Comparison of ENCODE assay signal across 9 mouse cellular contexts in the genomic region with DNA sequence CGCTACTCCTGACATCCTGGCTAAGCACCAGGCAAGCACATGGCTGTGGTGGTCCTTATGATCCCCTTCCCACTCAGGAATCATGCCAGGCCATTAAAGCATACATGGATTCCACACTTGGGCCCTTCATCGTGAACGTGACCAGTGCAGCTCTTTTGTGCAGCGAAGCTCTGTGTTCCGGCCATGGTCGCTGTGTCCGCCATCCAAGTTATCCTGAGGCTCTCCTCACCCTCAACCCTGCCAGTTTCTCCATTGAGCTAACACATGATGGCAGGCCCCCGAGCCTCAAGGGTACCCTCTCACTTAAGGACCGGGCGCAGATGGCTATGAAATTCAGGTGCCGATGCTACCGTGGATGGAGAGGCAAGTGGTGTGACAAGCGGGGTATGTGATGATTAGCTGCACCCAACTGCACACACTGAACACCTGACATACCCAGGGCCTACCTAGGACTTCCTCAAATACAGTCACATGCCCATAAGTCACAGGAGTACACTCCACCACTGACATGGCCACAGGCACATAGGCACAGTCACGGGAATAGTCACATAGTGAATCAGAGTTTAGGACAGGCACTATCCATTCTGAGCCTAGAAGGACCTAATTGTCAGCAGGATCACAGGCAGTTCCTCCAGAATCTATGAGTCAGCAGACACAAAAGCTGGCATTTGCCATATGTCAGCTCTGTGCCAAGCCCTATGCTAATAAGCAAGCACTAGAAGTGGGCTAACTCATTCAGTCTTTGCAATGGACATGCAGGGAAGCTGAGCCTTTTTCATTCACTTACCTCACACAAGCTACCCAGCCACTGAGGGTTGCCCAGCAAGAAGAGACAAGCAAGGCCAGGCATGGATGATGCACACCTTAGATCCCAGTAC. TPM values are rescaled to one million over a fixed set of nuclear protein-coding genes. Genes with fewer than 3 reads are reported as not detected.
A peak's percentile ranks its signal among the peaks of the same experiment; 100 is the strongest.
DNase-seq lines count a peak whose midpoint lies in the region; ATAC-seq and TF ChIP-seq lines count a peak whose summit lies in the region.
"Had no signal": no experiment of that assay in that cellular context is flagged by ENCODE, and none has a peak within 500 bp of the region (broad histone marks: within the 10 kb centered on the region; RNA-seq: fewer than 3 reads in every experiment).

No protein-coding gene starts in this region.

- no peaks in the 10 kb centered on the region for H3K9me3 ChIP-seq in intestine, embryonic 16.5 days (ENCODE audit: control insufficient read depth, low read length)
- H3K9me3 ChIP-seq in intestine, embryonic 15.5 days, result no peaks in the 10 kb centered on the region
- H3K9me3 ChIP-seq in limb, embryonic 13.5 days, result no peaks in the 10 kb centered on the region

- no peak overlapping the region for H3K9ac ChIP-seq in intestine, embryonic 16.5 days (ENCODE audit: low read depth, low read length)
- H3K9ac ChIP-seq in intestine, embryonic 15.5 days, result no peak overlapping the region
- peak overlapping the region; percentile 79; the same call in 1 of the 2 replicates for H3K9ac ChIP-seq in limb, embryonic 13.5 days

- intact Hi-C loops in left cerebral cortex, postnatal 14 days (cut with DNase I), result no loop called here

- no peak for TF ChIP-seq POLR2A in brain, embryonic 14.5 days (IDR thresholded peaks at IDR 0.05; ENCODE audit: borderline replicate concordance, extremely low read depth, insufficient read depth, insufficient read length, poor library complexity, severe bottlenecking)

- DNase-seq in B cell, adult 2 months, result peak; percentile 42 to 51
- peak; percentile 41 for DNase-seq in brain, embryonic 14.5 days (ENCODE audit: low read depth)
- no peak for DNase-seq in left cerebral cortex, postnatal 14 days (ENCODE audit: low spot score in 2 of 2)
- DNase-seq in ovary, adult 18-20 months (ENCODE audit: low spot score), result no peak
- DNase-seq: right cerebral cortex, adult 18-20 months had no signal

- TF ChIP-seq CTCF in brain, embryonic 14.5 days (IDR thresholded peaks at IDR 0.05; ENCODE audit: borderline replicate concordance, extremely low read depth, insufficient read depth, insufficient read length), result no peak

- 94% methylated on average over 14 of the region's 14 CpGs for WGBS in intestine, embryonic 16.5 days
- WGBS in intestine, embryonic 15.5 days, result 96% methylated on average over 14 of the region's 14 CpGs
- WGBS in limb, embryonic 13.5 days, result 93% methylated on average over 14 of the region's 14 CpGs

- no peak overlapping the region for H3K4me2 ChIP-seq in intestine, embryonic 16.5 days (ENCODE audit: low read depth, low read length)
- H3K4me2 ChIP-seq in intestine, embryonic 15.5 days (replicated peaks), result no peak overlapping the region
- peak overlapping the region; percentile 88 for H3K4me2 ChIP-seq in limb, embryonic 13.5 days (replicated peaks)

- no peak overlapping the region for H3K4me3 ChIP-seq in intestine, embryonic 16.5 days (ENCODE audit: low read length)
- H3K4me3 ChIP-seq in intestine, embryonic 15.5 days (replicated peaks), result no peak overlapping the region
- H3K4me3 ChIP-seq in limb, embryonic 13.5 days, result no peak overlapping the region

- no peak for ATAC-seq in intestine, embryonic 16.5 days
- no peak for ATAC-seq in intestine, embryonic 15.5 days
- no peak for ATAC-seq in limb, embryonic 13.5 days (ENCODE audit: low FRiP score, low read depth)
- ATAC-seq in frontal cortex, adult (ENCODE audit: low TSS enrichment), result no peak

- H3K27me3 ChIP-seq in intestine, embryonic 16.5 days (replicated peaks; ENCODE audit: control insufficient read depth, insufficient read depth, low read length), result no peaks in the 10 kb centered on the region
- no peaks in the 10 kb centered on the region for H3K27me3 ChIP-seq in intestine, embryonic 15.5 days (replicated peaks)
- H3K27me3 ChIP-seq in limb, embryonic 13.5 days, result no peaks in the 10 kb centered on the region

- H3K4me1 ChIP-seq in intestine, embryonic 16.5 days (ENCODE audit: control insufficient read depth, insufficient read depth, low read length), result peaks cover 34% of the 10 kb centered on the region
- H3K4me1 ChIP-seq in intestine, embryonic 15.5 days (replicated peaks), result peaks cover 36% of the 10 kb centered on the region
- H3K4me1 ChIP-seq in limb, embryonic 13.5 days, result peaks cover 61% of the 10 kb centered on the region

- H3K27ac ChIP-seq in intestine, embryonic 16.5 days (ENCODE audit: low read length), result peak overlapping the region; percentile 42; the same call in 1 of the 2 replicates
- H3K27ac ChIP-seq in intestine, embryonic 15.5 days, result no peak overlapping the region; the same call in 1 of the 2 replicates
- peak overlapping the region; percentile 86; the same call in 1 of the 2 replicates for H3K27ac ChIP-seq in limb, embryonic 13.5 days

- no peaks in the 10 kb centered on the region; the same call in 1 of the 2 replicates for H3K36me3 ChIP-seq in intestine, embryonic 16.5 days (ENCODE audit: control insufficient read depth, insufficient read depth, low read length)
- peaks cover 12% of the 10 kb centered on the region for H3K36me3 ChIP-seq in intestine, embryonic 15.5 days
- H3K36me3 ChIP-seq in limb, embryonic 13.5 days, result peaks cover 25% of the 10 kb centered on the region

RNA-seq across cellular contexts. Expression of a gene that starts 0.6 kb away (rescaled TPM):
- polyA plus RNA-seq in intestine, embryonic 16.5 days (2015; fragmentation: Nextera tagmentation; extraction: Ambion mirVana), result 19.2 and 20.2 TPM in 2 replicates
- polyA plus RNA-seq in intestine, embryonic 15.5 days (2015; fragmentation: Nextera tagmentation; extraction: Ambion mirVana), result 15.1 and 19.1 TPM in 2 replicates
- 28.8 and 32.4 TPM in 2 replicates for polyA plus RNA-seq in brain, embryonic 14.5 days (2012; rRNA removed)
- polyA plus RNA-seq in limb, embryonic 13.5 days (2015; fragmentation: Nextera tagmentation; extraction: Ambion mirVana), result 18.4 and 19.6 TPM in 2 replicates
- 1 to 10 TPM; 8.7 TPM for total RNA-seq in left cerebral cortex, postnatal 14 days (2021)

RNA-seq across cellular contexts. Expression of a gene that starts 1.4 kb away (rescaled TPM):
- polyA plus RNA-seq in intestine, embryonic 16.5 days (2015; fragmentation: Nextera tagmentation; extraction: Ambion mirVana), result 0.66 and 0.68 TPM in 2 replicates
- 0.74 and 0.97 TPM in 2 replicates for polyA plus RNA-seq in intestine, embryonic 15.5 days (2015; fragmentation: Nextera tagmentation; extraction: Ambion mirVana)
- polyA plus RNA-seq in brain, embryonic 14.5 days (2012; rRNA removed), result 1.2 and 1.6 TPM in 2 replicates
- polyA plus RNA-seq in limb, embryonic 13.5 days (2015; fragmentation: Nextera tagmentation; extraction: Ambion mirVana), result 1.5 and 1.7 TPM in 2 replicates
- total RNA-seq in left cerebral cortex, postnatal 14 days (2021), result 1 to 10 TPM in 1 of 2 experiments, under 1 TPM in 1; 0.78 to 1.4 TPM

RNA-seq across cellular contexts. Expression of a gene that starts 2.5 kb away (rescaled TPM):
- 5.8 and 5.9 TPM in 2 replicates for polyA plus RNA-seq in intestine, embryonic 16.5 days (2015; fragmentation: Nextera tagmentation; extraction: Ambion mirVana)
- 5.9 and 7.4 TPM in 2 replicates for polyA plus RNA-seq in intestine, embryonic 15.5 days (2015; fragmentation: Nextera tagmentation; extraction: Ambion mirVana)
- 3.3 and 5.6 TPM in 2 replicates for polyA plus RNA-seq in brain, embryonic 14.5 days (2012; rRNA removed)
- 13.4 and 15.5 TPM in 2 replicates for polyA plus RNA-seq in limb, embryonic 13.5 days (2015; fragmentation: Nextera tagmentation; extraction: Ambion mirVana)
- total RNA-seq in left cerebral cortex, postnatal 14 days (2021), result 1 to 10 TPM; 4.9 to 6.3 TPM

RNA-seq across cellular contexts. Expression of a gene that starts 8.2 kb away (rescaled TPM):
- 79.0 and 89.6 TPM in 2 replicates for polyA plus RNA-seq in intestine, embryonic 16.5 days (2015; fragmentation: Nextera tagmentation; extraction: Ambion mirVana)
- polyA plus RNA-seq in intestine, embryonic 15.5 days (2015; fragmentation: Nextera tagmentation; extraction: Ambion mirVana), result 66.4 and 81.9 TPM in 2 replicates
- polyA plus RNA-seq in brain, embryonic 14.5 days (2012; rRNA removed), result 21.4 and 29.6 TPM in 2 replicates
- 44.3 and 49.5 TPM in 2 replicates for polyA plus RNA-seq in limb, embryonic 13.5 days (2015; fragmentation: Nextera tagmentation; extraction: Ambion mirVana)
- 1 to 10 TPM; 8.9 to 9.7 TPM for total RNA-seq in left cerebral cortex, postnatal 14 days (2021)

RNA-seq across cellular contexts. Expression of a gene that starts 11.5 kb away (rescaled TPM):
- 88.2 and 91.2 TPM in 2 replicates for polyA plus RNA-seq in intestine, embryonic 16.5 days (2015; fragmentation: Nextera tagmentation; extraction: Ambion mirVana)
- 81.0 and 87.9 TPM in 2 replicates for polyA plus RNA-seq in intestine, embryonic 15.5 days (2015; fragmentation: Nextera tagmentation; extraction: Ambion mirVana)
- 50.6 and 55.4 TPM in 2 replicates for polyA plus RNA-seq in brain, embryonic 14.5 days (2012; rRNA removed)
- polyA plus RNA-seq in limb, embryonic 13.5 days (2015; fragmentation: Nextera tagmentation; extraction: Ambion mirVana), result 127 and 130 TPM in 2 replicates
- 10 to 100 TPM; 13.0 to 16.2 TPM for total RNA-seq in left cerebral cortex, postnatal 14 days (2021)

Comparison
In these comparisons a context has a peak if more than half of its experiments do, and no peak if none do; other contexts are left out.
1. DNase-seq: peak in B cell, adult 2 months (2 of 2) and brain, embryonic 14.5 days (single experiment); none in left cerebral cortex, postnatal 14 days (0 of 2) and ovary, adult 18-20 months (single experiment).